Comparison of ENCODE assay signal across 23 mouse cellular contexts in genomic region chr6:90475176-90475853, GRCm38 (mm10). TPM values are rescaled to one million over a fixed set of nuclear protein-coding genes. Genes with fewer than 3 reads are reported as not detected.
A peak's percentile ranks its signal among the peaks of the same experiment; 100 is the strongest.
DNase-seq lines count a peak whose midpoint lies in the region; ATAC-seq lines count a peak whose summit lies in the region.
"Had no signal": no experiment of that assay in that cellular context is flagged by ENCODE, and none has a peak within 500 bp of the region (broad histone marks: within the 10 kb centered on the region; RNA-seq: fewer than 3 reads in every experiment).

No protein-coding gene starts in this region.

- no peaks in the 10 kb centered on the region for H3K27me3 ChIP-seq in forebrain, embryonic 11.5 days (ENCODE audit: control insufficient read depth, insufficient read depth, low read length)
- H3K27me3 ChIP-seq in forebrain, embryonic 13.5 days, result no peaks in the 10 kb centered on the region
- no peaks in the 10 kb centered on the region for H3K27me3 ChIP-seq in midbrain, embryonic 11.5 days (ENCODE audit: control insufficient read depth, insufficient read depth, low read length)
- H3K27me3 ChIP-seq in midbrain, embryonic 16.5 days (ENCODE audit: control insufficient read depth, insufficient read depth, low read depth, low read length), result no peaks in the 10 kb centered on the region
- H3K27me3 ChIP-seq: limb, embryonic 15.5 days; lung, embryonic 15.5 days had no signal

- H3K4me2 ChIP-seq in forebrain, embryonic 11.5 days (ENCODE audit: low read depth, low read length, severe bottlenecking), result no peak overlapping the region
- no peak overlapping the region for H3K4me2 ChIP-seq in forebrain, embryonic 13.5 days
- H3K4me2 ChIP-seq in midbrain, embryonic 11.5 days, result no peak overlapping the region
- H3K4me2 ChIP-seq in midbrain, embryonic 16.5 days (ENCODE audit: low read length), result no peak overlapping the region
- H3K4me2 ChIP-seq: limb, embryonic 15.5 days; lung, embryonic 15.5 days had no signal

- no peaks in the 10 kb centered on the region; the same call in 1 of the 2 replicates for H3K4me1 ChIP-seq in forebrain, embryonic 11.5 days (replicated peaks; ENCODE audit: control insufficient read depth, insufficient read depth, low read length)
- peaks cover 6% of the 10 kb centered on the region; the same call in 1 of the 2 replicates for H3K4me1 ChIP-seq in forebrain, embryonic 13.5 days
- 0 out of 2 replicates have a peak, but pooled peaks cover 3% of the 10 kb centered on the region for H3K4me1 ChIP-seq in midbrain, embryonic 11.5 days (ENCODE audit: control insufficient read depth, insufficient read depth, low read length)
- H3K4me1 ChIP-seq in midbrain, embryonic 16.5 days (ENCODE audit: control insufficient read depth, insufficient read depth, low read length), result no peaks in the 10 kb centered on the region

- no peaks in the 10 kb centered on the region for H3K36me3 ChIP-seq in forebrain, embryonic 11.5 days (ENCODE audit: control insufficient read depth, insufficient read depth, low read length)
- H3K36me3 ChIP-seq in forebrain, embryonic 13.5 days (ENCODE audit: poor library complexity, severe bottlenecking), result no peaks in the 10 kb centered on the region
- no peaks in the 10 kb centered on the region for H3K36me3 ChIP-seq in midbrain, embryonic 11.5 days (ENCODE audit: control insufficient read depth, insufficient read depth, low read length)
- no peaks in the 10 kb centered on the region for H3K36me3 ChIP-seq in midbrain, embryonic 16.5 days (ENCODE audit: control insufficient read depth, insufficient read depth, low read length)
- H3K36me3 ChIP-seq: limb, embryonic 15.5 days; lung, embryonic 15.5 days had no signal

- no peak overlapping the region for H3K9ac ChIP-seq in forebrain, embryonic 11.5 days (ENCODE audit: low read length)
- no peak overlapping the region for H3K9ac ChIP-seq in forebrain, embryonic 13.5 days
- no peak overlapping the region for H3K9ac ChIP-seq in midbrain, embryonic 11.5 days (ENCODE audit: low read length)
- no peak overlapping the region for H3K9ac ChIP-seq in midbrain, embryonic 16.5 days (ENCODE audit: low read depth, low read length)
- H3K9ac ChIP-seq: limb, embryonic 15.5 days; lung, embryonic 15.5 days had no signal

- no peaks in the 10 kb centered on the region for H3K9me3 ChIP-seq in forebrain, embryonic 11.5 days (ENCODE audit: control insufficient read depth, low read length)
- H3K9me3 ChIP-seq in forebrain, embryonic 13.5 days (replicated peaks), result no peaks in the 10 kb centered on the region
- H3K9me3 ChIP-seq in midbrain, embryonic 11.5 days (ENCODE audit: control insufficient read depth, low read length), result no peaks in the 10 kb centered on the region
- H3K9me3 ChIP-seq in midbrain, embryonic 16.5 days (replicated peaks; ENCODE audit: control insufficient read depth, low read length, poor library complexity, severe bottlenecking), result no peaks in the 10 kb centered on the region
- H3K9me3 ChIP-seq: forebrain, embryonic 10.5 days; heart, embryonic 10.5 days; limb, embryonic 15.5 days; lung, embryonic 15.5 days had no signal

- H3K4me3 ChIP-seq in forebrain, embryonic 11.5 days (ENCODE audit: low read depth, low read length), result no peak overlapping the region
- H3K4me3 ChIP-seq in forebrain, embryonic 13.5 days, result no peak overlapping the region
- H3K4me3 ChIP-seq in midbrain, embryonic 11.5 days (ENCODE audit: low read depth, low read length), result no peak overlapping the region
- H3K4me3 ChIP-seq in midbrain, embryonic 16.5 days (ENCODE audit: low read depth, low read length), result no peak overlapping the region
- H3K4me3 ChIP-seq: forebrain, embryonic 10.5 days; heart, embryonic 10.5 days; left cerebral cortex, adult 2 months; limb, embryonic 15.5 days; lung, embryonic 15.5 days had no signal

- WGBS in forebrain, embryonic 11.5 days, result 79% methylated on average over 4 of the region's 4 CpGs
- 82% methylated on average over 4 of the region's 4 CpGs for WGBS in forebrain, embryonic 13.5 days
- 80% methylated on average over 4 of the region's 4 CpGs for WGBS in midbrain, embryonic 11.5 days
- WGBS in midbrain, embryonic 16.5 days, result 77% methylated on average over 4 of the region's 4 CpGs

- no peak for ATAC-seq in forebrain, embryonic 11.5 days (replicated peaks; ENCODE audit: low FRiP score)
- ATAC-seq in forebrain, embryonic 13.5 days, result no peak
- peak; percentile 29; the same call in 1 of the 2 replicates for ATAC-seq in midbrain, embryonic 11.5 days (ENCODE audit: low FRiP score)
- no peak for ATAC-seq in midbrain, embryonic 16.5 days
- ATAC-seq: hindbrain, embryonic 16.5 days; intestine, embryonic 16.5 days had no signal

- no peak overlapping the region for H3K27ac ChIP-seq in forebrain, embryonic 11.5 days (ENCODE audit: low read depth, low read length)
- no peak overlapping the region for H3K27ac ChIP-seq in forebrain, embryonic 13.5 days
- H3K27ac ChIP-seq in midbrain, embryonic 11.5 days (ENCODE audit: low read depth, low read length), result no peak overlapping the region
- no peak overlapping the region for H3K27ac ChIP-seq in midbrain, embryonic 16.5 days (ENCODE audit: low read length)
- H3K27ac ChIP-seq: forebrain, embryonic 10.5 days; heart, embryonic 10.5 days; left cerebral cortex, adult 2 months; limb, embryonic 15.5 days; lung, embryonic 15.5 days had no signal

- peak; percentile 40 for DNase-seq in forebrain, embryonic 11.5 days (ENCODE audit: low spot score)
- peak; percentile 60 for DNase-seq in kidney, adult 9 months
- DNase-seq in kidney, postnatal 14 days, result no peak
- no peak for DNase-seq in midbrain, embryonic 11.5 days (ENCODE audit: low spot score, missing footprints)
- no peak for DNase-seq in right cerebral cortex, postnatal 25 days
- DNase-seq: adrenal gland, postnatal 36 days; cerebellum, adult 9-10 months; gastrocnemius, postnatal 36 days; heart, postnatal 4 days; left cerebral cortex, postnatal 4 days; lung, postnatal 36 days; right cerebral cortex, adult 18-20 months; thymus, adult 18-20 months; thymus, postnatal 36 days had no signal

RNA-seq across cellular contexts. Expression of gene Aldh1l1, which starts 10.9 kb away (rescaled TPM):
- polyA plus RNA-seq in forebrain, embryonic 11.5 days (2014; fragmentation: Nextera tagmentation; extraction: Ambion mirVana), result 1.2 and 2.8 TPM in 2 replicates
- 8.1 and 9.6 TPM in 2 replicates for polyA plus RNA-seq in forebrain, embryonic 13.5 days (2015; fragmentation: Nextera tagmentation; extraction: Ambion mirVana)
- 3.7 and 4.1 TPM in 2 replicates for polyA plus RNA-seq in midbrain, embryonic 11.5 days (2014; fragmentation: Nextera tagmentation; extraction: Ambion mirVana)
- 46.5 and 72.2 TPM in 2 replicates for polyA plus RNA-seq in midbrain, embryonic 16.5 days (2015; fragmentation: Nextera tagmentation; extraction: Ambion mirVana)

RNA-seq across cellular contexts. Expression of gene Klf15, which starts 12.9 kb away (rescaled TPM):
- polyA plus RNA-seq in forebrain, embryonic 11.5 days (2014; fragmentation: Nextera tagmentation; extraction: Ambion mirVana), result 2.8 and 3.0 TPM in 2 replicates
- 6.5 and 7.0 TPM in 2 replicates for polyA plus RNA-seq in forebrain, embryonic 13.5 days (2015; fragmentation: Nextera tagmentation; extraction: Ambion mirVana)
- polyA plus RNA-seq in midbrain, embryonic 11.5 days (2014; fragmentation: Nextera tagmentation; extraction: Ambion mirVana), result 3.5 and 4.2 TPM in 2 replicates
- polyA plus RNA-seq in midbrain, embryonic 16.5 days (2015; fragmentation: Nextera tagmentation; extraction: Ambion mirVana), result 12.6 and 17.5 TPM in 2 replicates

RNA-seq across cellular contexts. Expression of gene Cfap100, which starts 46.7 kb away (rescaled TPM):
- 1.2 and 1.8 TPM in 2 replicates for polyA plus RNA-seq in forebrain, embryonic 11.5 days (2014; fragmentation: Nextera tagmentation; extraction: Ambion mirVana)
- polyA plus RNA-seq in forebrain, embryonic 13.5 days (2015; fragmentation: Nextera tagmentation; extraction: Ambion mirVana), result 3.1 TPM in 2 replicates
- 1.8 and 2.8 TPM in 2 replicates for polyA plus RNA-seq in midbrain, embryonic 11.5 days (2014; fragmentation: Nextera tagmentation; extraction: Ambion mirVana)
- polyA plus RNA-seq in midbrain, embryonic 16.5 days (2015; fragmentation: Nextera tagmentation; extraction: Ambion mirVana), result 8.4 TPM in 2 replicates
- polyA plus RNA-seq: heart, embryonic 10.5 days had no signal

Comparison
In these comparisons a context has a peak if more than half of its experiments do, and no peak if none do; other contexts are left out.
1. DNase-seq: peak in forebrain, embryonic 11.5 days (single experiment) and kidney, adult 9 months (single experiment); none in kidney, postnatal 14 days (single experiment), midbrain, embryonic 11.5 days (single experiment) and right cerebral cortex, postnatal 25 days (single experiment).